ENCODE assay signal across 10 mouse cellular contexts in genomic region chr8:109464451-109464891, GRCm38 (mm10). TPM values are rescaled to one million over a fixed set of nuclear protein-coding genes. Genes with fewer than 3 reads are reported as not detected.
DNase-seq lines count a peak whose midpoint lies in the region; ATAC-seq and TF ChIP-seq lines count a peak whose summit lies in the region.
"Had no signal": no experiment of that assay in that cellular context is flagged by ENCODE, and none has a peak within 500 bp of the region (broad histone marks: within the 10 kb centered on the region; RNA-seq: fewer than 3 reads in every experiment).

No protein-coding gene starts in this region.

- TF ChIP-seq CTCF in heart, adult 2 months (IDR thresholded peaks at IDR 0.05): no peak

- no peaks in the 10 kb centered on the region for H3K79me2 ChIP-seq in heart, adult 2 months (replicated peaks; ENCODE audit: control insufficient read depth, insufficient read depth, low read length)

- TF ChIP-seq POLR2A in heart, adult 2 months (IDR thresholded peaks at IDR 0.05; ENCODE audit: insufficient read depth, low read depth, low read length): no peak

- H3K4me2 ChIP-seq in heart, embryonic 13.5 days: peak overlapping the region; percentile 63
- H3K4me2 ChIP-seq in hindbrain, embryonic 11.5 days (replicated peaks; ENCODE audit: low read depth, low read length): peak overlapping the region; percentile 4; the same call in 1 of the 2 replicates

- H3K9me3 ChIP-seq in heart, embryonic 13.5 days: no peaks in the 10 kb centered on the region
- H3K9me3 ChIP-seq in hindbrain, embryonic 11.5 days (ENCODE audit: control insufficient read depth, low read length): no peaks in the 10 kb centered on the region

- WGBS in heart, embryonic 13.5 days: 46% methylated on average over 15 of the region's 15 CpGs
- 41% methylated on average over 15 of the region's 15 CpGs for WGBS in heart, adult 2 months
- WGBS in hindbrain, embryonic 11.5 days: 42% methylated on average over 15 of the region's 15 CpGs

- no peak overlapping the region for H3K27ac ChIP-seq in heart, embryonic 13.5 days (replicated peaks)
- H3K27ac ChIP-seq in heart, adult 2 months: no peak overlapping the region
- H3K27ac ChIP-seq in hindbrain, embryonic 11.5 days (ENCODE audit: low read depth, low read length): peak overlapping the region; percentile 92

- ATAC-seq in heart, embryonic 13.5 days (ENCODE audit: extremely low read depth, insufficient number of reproducible peaks, low FRiP score, low TSS enrichment): no peak
- peak; percentile 62 for ATAC-seq in hindbrain, embryonic 11.5 days (ENCODE audit: low FRiP score)

- intact Hi-C loops in heart, adult 2 months (cut with DNase I): no loop called here

- 0 out of 2 replicates have a peak, but pooled peaks cover 9% of the 10 kb centered on the region for H3K27me3 ChIP-seq in heart, embryonic 13.5 days (replicated peaks)
- H3K27me3 ChIP-seq in heart, adult 2 months (ENCODE audit: control insufficient read depth, insufficient read depth, low read length): no peaks in the 10 kb centered on the region
- H3K27me3 ChIP-seq in hindbrain, embryonic 11.5 days (ENCODE audit: control insufficient read depth, insufficient read depth, low read length): no peaks in the 10 kb centered on the region

- TF ChIP-seq EP300 in heart, adult 2 months (IDR thresholded peaks at IDR 0.05; ENCODE audit: insufficient read depth, low read depth, low read length): no peak

- H3K36me3 ChIP-seq in heart, embryonic 13.5 days: no peaks in the 10 kb centered on the region
- no peaks in the 10 kb centered on the region for H3K36me3 ChIP-seq in heart, adult 2 months (ENCODE audit: control insufficient read depth, insufficient read depth, low read length)
- no peaks in the 10 kb centered on the region for H3K36me3 ChIP-seq in hindbrain, embryonic 11.5 days (ENCODE audit: control insufficient read depth, insufficient read depth, low read length)
- H3K36me3 ChIP-seq: G1E had no signal

- H3K4me3 ChIP-seq in heart, embryonic 13.5 days: peak overlapping the region; percentile 15; the same call in 1 of the 2 replicates
- H3K4me3 ChIP-seq in heart, adult 2 months: no peak overlapping the region
- no peak overlapping the region for H3K4me3 ChIP-seq in hindbrain, embryonic 11.5 days (ENCODE audit: low read depth, low read length)

- H3K9ac ChIP-seq in heart, embryonic 13.5 days: no peak overlapping the region
- H3K9ac ChIP-seq in heart, adult 2 months (ENCODE audit: low read depth, low read length): no peak overlapping the region
- H3K9ac ChIP-seq in hindbrain, embryonic 11.5 days (ENCODE audit: low read depth, low read length): no peak overlapping the region

- peaks cover 20% of the 10 kb centered on the region for H3K4me1 ChIP-seq in heart, embryonic 13.5 days
- no peaks in the 10 kb centered on the region for H3K4me1 ChIP-seq in heart, adult 2 months (ENCODE audit: control insufficient read depth, insufficient read depth, low read length)
- H3K4me1 ChIP-seq in hindbrain, embryonic 11.5 days (replicated peaks; ENCODE audit: control insufficient read depth, insufficient read depth, low read length): peaks cover 7% of the 10 kb centered on the region; the same call in 1 of the 2 replicates

- DNase-seq in heart, adult 2 months: no peak
- peak; percentile 83 for DNase-seq in embryo, embryonic 11 days
- peak; percentile 73 for DNase-seq in hindbrain, embryonic 11.5 days (ENCODE audit: low spot score)
- peak; percentile 46 to 55 for DNase-seq in left cerebral cortex, adult 8-10 months (ENCODE audit: low spot score in 2 of 2)
- peak; percentile 23 for DNase-seq in neural tube, embryonic 10.5 days (ENCODE audit: extremely low spot score, low spot score)
- DNase-seq in thymus, postnatal 36 days: no peak
- no peak for DNase-seq in spleen, postnatal 14 days (ENCODE audit: low spot score in 2 of 2)

RNA-seq across cellular contexts. Expression of gene Pmfbp1, which starts 29.4 kb away (rescaled TPM):
- 0.06 and 0.13 TPM in 2 replicates for polyA plus RNA-seq in heart, embryonic 13.5 days (2015; fragmentation: Nextera tagmentation; extraction: Ambion mirVana)
- not detected for total RNA-seq in heart, adult 2 months (2021)
- not detected in 2 replicates for polyA plus RNA-seq in heart, adult 2 months (2012; rRNA removed)
- 2.9 and 4.7 TPM in 2 replicates for polyA plus RNA-seq in hindbrain, embryonic 11.5 days (2014; fragmentation: Nextera tagmentation; extraction: Ambion mirVana)
- under 1 TPM; 0.11 to 0.40 (median 0.28) TPM for total RNA-seq in left cerebral cortex, adult 8-10 months (2022)
- total RNA-seq: hematopoietic stem cell, adult 5-6 weeks had no signal
- polyA plus RNA-seq: G1E had no signal

Comparison
In these comparisons a context has a peak if more than half of its experiments do, and no peak if none do; other contexts are left out.
1. DNase-seq: peak in embryo, embryonic 11 days (single experiment), hindbrain, embryonic 11.5 days (single experiment), left cerebral cortex, adult 8-10 months (2 of 2) and neural tube, embryonic 10.5 days (single experiment); none in heart, adult 2 months (0 of 2), thymus, postnatal 36 days (0 of 2) and spleen, postnatal 14 days (0 of 2).